10 mouse cellular contexts compared by ENCODE assay signal in the genomic region with DNA sequence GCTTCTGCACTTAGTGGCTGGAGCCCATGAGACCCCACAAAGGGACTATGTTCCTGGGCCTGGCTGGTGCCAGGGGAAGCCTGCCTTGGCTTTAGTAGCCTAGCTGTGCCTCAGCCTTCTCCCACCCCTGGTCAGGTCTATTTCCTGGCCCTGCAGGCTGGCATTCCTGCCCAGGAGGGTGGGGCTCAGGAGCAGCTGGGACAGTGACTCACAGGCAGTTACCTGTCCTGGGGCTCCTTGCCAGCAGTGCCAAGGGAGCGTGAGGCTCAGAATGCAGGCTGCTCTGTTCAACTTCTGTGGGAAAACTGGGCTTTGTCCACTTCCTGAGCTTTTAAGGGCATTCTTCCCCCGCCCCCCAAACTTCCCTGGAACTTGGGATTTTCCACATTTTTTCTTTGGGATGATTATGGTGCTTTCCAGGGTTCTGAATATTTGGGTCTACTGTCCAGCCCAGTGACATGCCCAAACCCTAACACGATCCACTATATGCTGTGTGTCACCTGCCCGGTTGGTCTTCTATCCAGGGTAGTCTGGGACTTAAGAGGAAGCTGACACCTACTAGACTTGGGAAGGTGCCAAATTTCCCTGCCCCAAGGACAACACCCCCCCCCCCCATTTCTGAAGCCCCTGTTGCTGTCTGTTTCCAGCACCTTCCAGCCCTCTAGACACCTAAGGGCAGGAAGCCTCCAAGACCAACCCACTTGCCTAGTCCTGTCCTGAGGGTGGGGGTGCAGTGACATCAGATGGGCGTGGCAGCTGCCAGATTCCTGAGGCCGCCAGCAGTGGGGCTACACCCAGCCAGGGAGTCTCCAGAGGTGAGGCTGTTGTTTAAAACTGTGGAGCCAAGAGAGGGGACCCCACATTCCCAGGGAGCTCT. TPM values are rescaled to one million over a fixed set of nuclear protein-coding genes. Genes with fewer than 3 reads are reported as not detected.
DNase-seq lines count a peak whose midpoint lies in the region; ATAC-seq and TF ChIP-seq lines count a peak whose summit lies in the region.
"Had no signal": no experiment of that assay in that cellular context is flagged by ENCODE, and none has a peak within 500 bp of the region (broad histone marks: within the 10 kb centered on the region; RNA-seq: fewer than 3 reads in every experiment).

No protein-coding gene starts in this region.

- H3K9ac ChIP-seq in limb, embryonic 13.5 days: no peak overlapping the region
- H3K9ac ChIP-seq in stomach, postnatal 0 days (ENCODE audit: low read length): peak overlapping the region; percentile 45; the same call in 1 of the 2 replicates
- no peak overlapping the region for H3K9ac ChIP-seq in forebrain, embryonic 12.5 days
- H3K9ac ChIP-seq: midbrain, embryonic 12.5 days had no signal

- no peaks in the 10 kb centered on the region for H3K9me3 ChIP-seq in limb, embryonic 13.5 days
- H3K9me3 ChIP-seq in stomach, postnatal 0 days (ENCODE audit: control insufficient read depth, low read length): no peaks in the 10 kb centered on the region
- no peaks in the 10 kb centered on the region for H3K9me3 ChIP-seq in forebrain, embryonic 12.5 days
- H3K9me3 ChIP-seq: midbrain, embryonic 12.5 days had no signal

- TF ChIP-seq EP300 in stomach, postnatal 0 days (optimal IDR thresholded peaks at IDR 0.05): no peak

- TF ChIP-seq POLR2A in thymus, adult 2 months (IDR thresholded peaks at IDR 0.05; ENCODE audit: control insufficient read depth, extremely low read depth, insufficient read depth, low read length, poor library complexity): no peak

- H3K4me1 ChIP-seq in limb, embryonic 13.5 days: peaks cover 12% of the 10 kb centered on the region; the same call in 1 of the 2 replicates
- no peaks in the 10 kb centered on the region for H3K4me1 ChIP-seq in stomach, postnatal 0 days (replicated peaks; ENCODE audit: control insufficient read depth, insufficient read depth)
- peaks cover 4% of the 10 kb centered on the region for H3K4me1 ChIP-seq in forebrain, embryonic 12.5 days
- H3K4me1 ChIP-seq in thymus, adult 2 months (replicated peaks; ENCODE audit: control insufficient read depth, insufficient read depth, low read length): peaks cover 12% of the 10 kb centered on the region

- H3K36me3 ChIP-seq in limb, embryonic 13.5 days: no peaks in the 10 kb centered on the region
- H3K36me3 ChIP-seq in stomach, postnatal 0 days (ENCODE audit: control insufficient read depth, insufficient read depth, low read length): no peaks in the 10 kb centered on the region
- no peaks in the 10 kb centered on the region for H3K36me3 ChIP-seq in forebrain, embryonic 12.5 days (replicated peaks)
- H3K36me3 ChIP-seq in thymus, adult 2 months (ENCODE audit: control insufficient read depth, insufficient read depth, low read length): no peaks in the 10 kb centered on the region
- H3K36me3 ChIP-seq: midbrain, embryonic 12.5 days had no signal

- peak; percentile 27 for DNase-seq in heart, postnatal 4 days
- DNase-seq in heart, postnatal 36 days: no peak
- DNase-seq in cerebellum, adult 11-12 months: peak; percentile 60
- DNase-seq in stomach, postnatal 0 days (ENCODE audit: low spot score): peak; percentile 90
- no peak for DNase-seq in layer of hippocampus, postnatal 25 days (ENCODE audit: extremely low spot score in 1 of 2, low spot score in 1 of 2)
- no peak for DNase-seq in thymus, adult 2 months
- DNase-seq: gastrocnemius, postnatal 25 days had no signal

- intact Hi-C loops in heart, postnatal 36 days (cut with DNase I): no loop called here

- no peak overlapping the region for H3K4me3 ChIP-seq in limb, embryonic 13.5 days
- H3K4me3 ChIP-seq in stomach, postnatal 0 days (ENCODE audit: low read depth, low read length): peak overlapping the region; percentile 27; the same call in 1 of the 2 replicates
- no peak overlapping the region for H3K4me3 ChIP-seq in forebrain, embryonic 12.5 days (replicated peaks)
- H3K4me3 ChIP-seq in thymus, adult 2 months (ENCODE audit: control insufficient read depth, insufficient read depth, low read length): no peak overlapping the region
- H3K4me3 ChIP-seq: midbrain, embryonic 12.5 days had no signal

- H3K27ac ChIP-seq in limb, embryonic 13.5 days: no peak overlapping the region
- peak overlapping the region; percentile 85 for H3K27ac ChIP-seq in stomach, postnatal 0 days (replicated peaks)
- H3K27ac ChIP-seq in forebrain, embryonic 12.5 days: no peak overlapping the region
- H3K27ac ChIP-seq in thymus, adult 2 months (ENCODE audit: control insufficient read depth, insufficient read depth, low read length): no peak overlapping the region
- H3K27ac ChIP-seq: midbrain, embryonic 12.5 days had no signal

- peaks cover 7% of the 10 kb centered on the region; the same call in 1 of the 2 replicates for H3K27me3 ChIP-seq in limb, embryonic 13.5 days
- no peaks in the 10 kb centered on the region for H3K27me3 ChIP-seq in stomach, postnatal 0 days (ENCODE audit: control insufficient read depth, insufficient read depth, low read length)
- 0 out of 2 replicates have a peak, but pooled peaks cover 7% of the 10 kb centered on the region for H3K27me3 ChIP-seq in forebrain, embryonic 12.5 days
- H3K27me3 ChIP-seq in thymus, adult 2 months (ENCODE audit: control insufficient read depth, insufficient read depth, low read length): no peaks in the 10 kb centered on the region

- TF ChIP-seq CTCF in stomach, postnatal 0 days (IDR thresholded peaks at IDR 0.05; ENCODE audit: low read depth): no peak
- TF ChIP-seq CTCF in thymus, adult 2 months (IDR thresholded peaks at IDR 0.05; ENCODE audit: borderline replicate concordance, control insufficient read depth, extremely low read depth, insufficient read depth, low read length, poor library complexity): no peak

- H3K4me2 ChIP-seq in limb, embryonic 13.5 days (replicated peaks): peak overlapping the region; percentile 16; the same call in 1 of the 2 replicates
- H3K4me2 ChIP-seq in stomach, postnatal 0 days (replicated peaks; ENCODE audit: low read depth): peak overlapping the region; percentile 45
- no peak overlapping the region for H3K4me2 ChIP-seq in forebrain, embryonic 12.5 days
- H3K4me2 ChIP-seq: midbrain, embryonic 12.5 days had no signal

- ATAC-seq in limb, embryonic 13.5 days (ENCODE audit: low FRiP score, low read depth): no peak; the same call in 1 of the 2 replicates
- ATAC-seq in stomach, postnatal 0 days (ENCODE audit: low FRiP score, low TSS enrichment): peak; percentile 93
- ATAC-seq in forebrain, embryonic 12.5 days (ENCODE audit: low FRiP score): no peak

- 47% methylated on average over 6 of the region's 6 CpGs for WGBS in limb, embryonic 13.5 days
- WGBS in stomach, postnatal 0 days: 41% methylated on average over 6 of the region's 6 CpGs
- whole genome bisulfite sequencing in forebrain, embryonic 12.5 days: 67% methylated on average over 6 of the region's 6 CpGs
- WGBS in thymus, adult 2 months: 92% methylated on average over 6 of the region's 6 CpGs

RNA-seq across cellular contexts. Expression of gene G0s2, which starts 28.4 kb away (rescaled TPM):
- total RNA-seq in heart, postnatal 4 days (2021): 10 to 100 TPM; 51.9 to 62.0 TPM
- 10 to 100 TPM; 53.6 to 57.8 TPM for total RNA-seq in heart, postnatal 36 days (2021)
- 18.7 and 19.3 TPM in 2 replicates for polyA plus RNA-seq in limb, embryonic 13.5 days (2015; fragmentation: Nextera tagmentation; extraction: Ambion mirVana)
- 20.8 and 27.4 TPM in 2 replicates for polyA plus RNA-seq in stomach, postnatal 0 days (2015; fragmentation: Nextera tagmentation; extraction: Ambion mirVana)
- polyA plus RNA-seq in forebrain, embryonic 12.5 days (2016; fragmentation: Nextera tagmentation; extraction: Ambion mirVana): 6.3 and 6.9 TPM in 2 replicates
- 10 to 100 TPM in 1 of 2 experiments, 1 to 10 TPM in 1; 9.3 to 11.2 TPM for total RNA-seq in layer of hippocampus, postnatal 25 days (2021)
- 51.0 and 61.6 TPM in 2 replicates for polyA plus RNA-seq in thymus, adult 2 months (2012; rRNA removed)

RNA-seq across cellular contexts. Expression of gene Hsd11b1, which starts 37.6 kb away (rescaled TPM):
- 1 to 10 TPM; 1.0 to 1.5 TPM for total RNA-seq in heart, postnatal 4 days (2021)
- total RNA-seq in heart, postnatal 36 days (2021): 10 to 100 TPM in 1 of 2 experiments, 1 to 10 TPM in 1; 8.6 to 13.2 TPM
- polyA plus RNA-seq in limb, embryonic 13.5 days (2015; fragmentation: Nextera tagmentation; extraction: Ambion mirVana): 0.86 and 1.3 TPM in 2 replicates
- polyA plus RNA-seq in stomach, postnatal 0 days (2015; fragmentation: Nextera tagmentation; extraction: Ambion mirVana): 2.8 and 3.0 TPM in 2 replicates
- not detected in 2 replicates for polyA plus RNA-seq in forebrain, embryonic 12.5 days (2016; fragmentation: Nextera tagmentation; extraction: Ambion mirVana)
- total RNA-seq in layer of hippocampus, postnatal 25 days (2021): 10 to 100 TPM; 47.4 to 53.4 TPM
- 43.1 and 59.6 TPM in 2 replicates for polyA plus RNA-seq in thymus, adult 2 months (2012; rRNA removed)
- polyA plus RNA-seq: midbrain, embryonic 12.5 days had no signal

Comparison
In these comparisons a context has a peak if more than half of its experiments do, and no peak if none do; other contexts are left out.
1. DNase-seq: peak in heart, postnatal 4 days (single experiment), cerebellum, adult 11-12 months (single experiment) and stomach, postnatal 0 days (single experiment); none in heart, postnatal 36 days (0 of 2), layer of hippocampus, postnatal 25 days (0 of 2) and thymus, adult 2 months (single experiment).
2. RNA of gene Hsd11b1, which starts 37.6 kb away (polyA plus RNA-seq): 43.1 to 59.6 TPM in thymus, adult 2 months; 2.8 to 3.0 TPM in stomach, postnatal 0 days, 0.86 to 1.3 TPM in limb, embryonic 13.5 days and not detected in forebrain, embryonic 12.5 days; every median in the first group is over 10 times any median in the second.